ENCODE assay signal across 27 mouse cellular contexts in the genomic region with DNA sequence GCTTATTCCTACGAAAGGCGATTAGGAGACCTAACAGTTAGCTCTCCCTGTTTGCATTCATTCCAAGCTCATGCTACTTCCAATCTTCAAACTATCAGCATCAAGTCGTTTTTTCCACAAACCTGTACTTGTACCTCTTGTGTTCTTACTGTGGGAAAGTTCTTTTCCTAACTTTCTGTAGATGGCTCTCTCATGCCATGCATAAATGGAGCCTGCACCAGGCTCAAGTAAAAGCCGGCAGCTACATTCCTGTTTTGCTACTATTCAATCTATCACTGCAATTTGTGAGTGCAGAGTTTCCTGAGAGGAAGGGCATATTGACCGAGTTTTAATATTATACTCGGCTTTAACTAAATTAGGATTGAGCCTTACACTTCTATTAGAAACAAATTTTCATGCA. TPM values are rescaled to one million over a fixed set of nuclear protein-coding genes. Genes with fewer than 3 reads are reported as not detected.
A peak's percentile ranks its signal among the peaks of the same experiment; 100 is the strongest.
DNase-seq lines count a peak whose midpoint lies in the region; ATAC-seq and TF ChIP-seq lines count a peak whose summit lies in the region.
"Had no signal": no experiment of that assay in that cellular context is flagged by ENCODE, and none has a peak within 500 bp of the region (broad histone marks: within the 10 kb centered on the region; RNA-seq: fewer than 3 reads in every experiment).

No protein-coding gene starts in this region.

- no peak overlapping the region for H3K4me2 ChIP-seq in hindbrain, postnatal 0 days (ENCODE audit: low read depth, low read length)
- no peak overlapping the region for H3K4me2 ChIP-seq in hindbrain, embryonic 12.5 days (replicated peaks)
- H3K4me2 ChIP-seq: heart, embryonic 11.5 days; hindbrain, embryonic 13.5 days had no signal

- no peaks in the 10 kb centered on the region for H3K9me3 ChIP-seq in hindbrain, postnatal 0 days (ENCODE audit: low read length)
- H3K9me3 ChIP-seq in hindbrain, embryonic 12.5 days (replicated peaks), result no peaks in the 10 kb centered on the region
- H3K9me3 ChIP-seq: hindbrain, embryonic 13.5 days had no signal

- WGBS in hindbrain, postnatal 0 days, result 74% methylated on average over 6 of the region's 6 CpGs
- 83% methylated on average over 6 of the region's 6 CpGs for WGBS in hindbrain, embryonic 12.5 days

- TF ChIP-seq POLR2A in cortical plate, adult 2 months (IDR thresholded peaks at IDR 0.05; ENCODE audit: extremely low read depth, insufficient read depth, low read length), result no peak

- H3K4me1 ChIP-seq in hindbrain, postnatal 0 days (ENCODE audit: insufficient read depth, low read length), result no peaks in the 10 kb centered on the region
- no peaks in the 10 kb centered on the region for H3K4me1 ChIP-seq in hindbrain, embryonic 12.5 days
- H3K4me1 ChIP-seq in cortical plate, adult 2 months (ENCODE audit: control insufficient read depth, insufficient read depth, low read length), result no peaks in the 10 kb centered on the region
- H3K4me1 ChIP-seq: hindbrain, embryonic 13.5 days had no signal

- peak; percentile 58 for DNase-seq in hindbrain, postnatal 0 days (ENCODE audit: low spot score)
- DNase-seq in layer of hippocampus, adult 2 months (ENCODE audit: low spot score in 2 of 2), result no peak
- DNase-seq in layer of hippocampus, postnatal 25 days (ENCODE audit: extremely low spot score in 1 of 2, low spot score in 1 of 2), result no peak
- peak; percentile 54 for DNase-seq in brain, adult 2 months (ENCODE audit: low read depth, low spot score)
- DNase-seq: adrenal gland, adult 2 months; adrenal gland, postnatal 14 days; cerebellum, adult 11-12 months; cerebellum, adult 8-10 months; cerebellum, postnatal 10 days; cerebellum, postnatal 36 days; gastrocnemius, adult 2 months; gastrocnemius, postnatal 14 days; heart, adult 11 months had no signal

- H3K27me3 ChIP-seq in hindbrain, postnatal 0 days (ENCODE audit: insufficient read depth, low read length), result no peaks in the 10 kb centered on the region
- H3K27me3 ChIP-seq in hindbrain, embryonic 12.5 days, result no peaks in the 10 kb centered on the region
- H3K27me3 ChIP-seq: hindbrain, embryonic 13.5 days had no signal

- H3K36me3 ChIP-seq in hindbrain, postnatal 0 days (ENCODE audit: insufficient read depth, low read length), result no peaks in the 10 kb centered on the region
- no peaks in the 10 kb centered on the region for H3K36me3 ChIP-seq in hindbrain, embryonic 12.5 days
- H3K36me3 ChIP-seq: hindbrain, embryonic 13.5 days had no signal

- no peak overlapping the region for H3K27ac ChIP-seq in hindbrain, postnatal 0 days
- H3K27ac ChIP-seq in hindbrain, embryonic 12.5 days, result no peak overlapping the region
- no peak overlapping the region for H3K27ac ChIP-seq in layer of hippocampus, adult 2 months
- H3K27ac ChIP-seq in cortical plate, adult 2 months (ENCODE audit: insufficient read depth, low read length), result no peak overlapping the region
- H3K27ac ChIP-seq: gastrocnemius, adult 2 months; hindbrain, embryonic 13.5 days had no signal

- ATAC-seq in hindbrain, postnatal 0 days, result no peak
- ATAC-seq in hindbrain, embryonic 12.5 days (ENCODE audit: low FRiP score), result no peak
- ATAC-seq: CD4-positive, CD25-positive, alpha-beta regulatory T cell, adult 4 months; forebrain, embryonic 14.5 days; hindbrain, embryonic 16.5 days; inflammation-experienced regulatory T-cells, adult 6 months had no signal

- H3K9ac ChIP-seq in hindbrain, postnatal 0 days (replicated peaks; ENCODE audit: low read length), result no peak overlapping the region
- no peak overlapping the region for H3K9ac ChIP-seq in hindbrain, embryonic 12.5 days
- H3K9ac ChIP-seq: hindbrain, embryonic 13.5 days had no signal

- no peak overlapping the region for H3K4me3 ChIP-seq in hindbrain, postnatal 0 days (ENCODE audit: low read length)
- no peak overlapping the region for H3K4me3 ChIP-seq in hindbrain, embryonic 12.5 days
- H3K4me3 ChIP-seq in layer of hippocampus, adult 2 months, result no peak overlapping the region
- H3K4me3 ChIP-seq in cortical plate, adult 2 months (ENCODE audit: insufficient read depth, low read length), result no peak overlapping the region
- H3K4me3 ChIP-seq: gastrocnemius, adult 2 months; hindbrain, embryonic 13.5 days had no signal

- peak; percentile 36; the same call in 1 of the 2 replicates for TF ChIP-seq CTCF in hindbrain, postnatal 0 days (IDR thresholded peaks at IDR 0.05; ENCODE audit: low read depth)
- TF ChIP-seq CTCF in layer of hippocampus, adult 2 months (conservative IDR thresholded peaks at IDR 0.05), result peak; percentile 57
- peak; percentile 25; the same call in 1 of the 2 replicates for TF ChIP-seq CTCF in cortical plate, adult 2 months (IDR thresholded peaks at IDR 0.05; ENCODE audit: extremely low read depth, insufficient read depth, low read length)

RNA-seq across cellular contexts. Expression of gene Uggt2, which starts 13.3 kb away (rescaled TPM):
- 19.3 and 28.0 TPM in 2 replicates for total RNA-seq in hindbrain, postnatal 0 days (2014; rRNA removed)
- polyA plus RNA-seq in hindbrain, postnatal 0 days (2015; fragmentation: Nextera tagmentation; extraction: Ambion mirVana), result 13.2 and 14.2 TPM in 2 replicates
- polyA plus RNA-seq in hindbrain, embryonic 12.5 days (2016; fragmentation: Nextera tagmentation; extraction: Ambion mirVana), result 22.7 and 26.6 TPM in 2 replicates
- total RNA-seq in layer of hippocampus, adult 2 months (2021), result 10 to 100 TPM; 27.4 to 31.3 TPM
- total RNA-seq in layer of hippocampus, postnatal 25 days (2021), result 10 to 100 TPM; 23.4 to 31.9 TPM
- polyA plus RNA-seq in cortical plate, adult 2 months (2012; rRNA removed), result 48.1 and 60.1 TPM in 2 replicates

RNA-seq across cellular contexts. Expression of gene Hs6st3, which starts 25.6 kb away (rescaled TPM):
- total RNA-seq in hindbrain, postnatal 0 days (2014; rRNA removed), result 36.6 and 38.6 TPM in 2 replicates
- polyA plus RNA-seq in hindbrain, postnatal 0 days (2015; fragmentation: Nextera tagmentation; extraction: Ambion mirVana), result 2.8 TPM in 2 replicates
- polyA plus RNA-seq in hindbrain, embryonic 12.5 days (2016; fragmentation: Nextera tagmentation; extraction: Ambion mirVana), result 0.80 and 1.4 TPM in 2 replicates
- total RNA-seq in layer of hippocampus, adult 2 months (2021), result 10 to 100 TPM; 61.6 to 66.8 TPM
- total RNA-seq in layer of hippocampus, postnatal 25 days (2021), result 10 to 100 TPM; 58.4 to 76.4 TPM
- 16.9 and 17.6 TPM in 2 replicates for polyA plus RNA-seq in cortical plate, adult 2 months (2012; rRNA removed)
- total RNA-seq: gastrocnemius, adult 2 months; gastrocnemius, postnatal 14 days; heart, adult 8-10 months; heart, postnatal 25 days; MEL had no signal
- polyA plus RNA-seq: C2C12; CD4-positive, CD25-positive, alpha-beta regulatory T cell, adult 4 months; forebrain, embryonic 11.5 days; heart, postnatal 0 days; inflammation-experienced regulatory T-cells, adult 6 months had no signal

Comparison
In these comparisons a context has a peak if more than half of its experiments do, and no peak if none do; other contexts are left out.
1. DNase-seq: peak in hindbrain, postnatal 0 days (single experiment) and brain, adult 2 months (single experiment); none in layer of hippocampus, adult 2 months (0 of 2) and layer of hippocampus, postnatal 25 days (0 of 2).
2. Peak in every context shown above with its lines, with median percentiles within 50 percentile points of each other: CTCF ChIP-seq.